Mouse (Mus musculus): ENCODE data around the gene Zfand3. TPM values are rescaled to one million over a fixed set of nuclear protein-coding genes. Genes with fewer than 3 reads are reported as not detected.

The Zfand3 gene
- polyA plus RNA-seq, 1 experiment from 2014 or later: 54.9 TPM

DNA sequence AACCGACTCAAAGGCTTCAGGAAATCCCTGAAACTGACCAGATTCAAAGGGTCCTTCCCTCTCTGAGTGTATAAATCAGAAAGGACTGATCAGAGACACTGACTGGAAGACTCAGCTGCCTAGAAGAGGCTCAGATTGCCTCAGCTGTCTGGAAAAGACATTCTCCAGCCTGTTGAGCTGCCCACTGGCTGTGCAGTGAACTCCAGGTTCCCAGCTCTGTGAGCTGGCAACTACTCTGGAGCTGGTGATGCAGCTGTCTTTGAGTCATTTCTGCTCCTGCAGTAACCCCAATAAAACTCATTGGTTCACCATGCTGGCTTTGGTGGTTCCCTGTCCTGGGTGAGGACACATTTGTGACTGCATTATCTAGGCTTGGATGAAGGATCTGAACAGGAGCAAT, 226.9 kb downstream of the Zfand3 start:
- Histone ChIP-seq H3K9ac (no peak overlapping the region), H3K36me3 (no peaks in the 10 kb centered on the region), H3K4me1 (0 out of 2 replicates have a peak, but pooled peaks cover 19% of the 10 kb centered on the region), H3K4me2 (replicated peaks) (no peak overlapping the region), H3K27ac (replicated peaks) (no peak overlapping the region), H3K9me3 (replicated peaks) (no peaks in the 10 kb centered on the region), H3K27me3 (no peaks in the 10 kb centered on the region), H3K4me3 (replicated peaks) (no peak overlapping the region)
- 79% methylated on average over 1 of the region's 1 CpGs for WGBS
- no peak for ATAC-seq (ENCODE audit: insufficient number of reproducible peaks, low FRiP score, low TSS enrichment, low read depth)

DNA sequence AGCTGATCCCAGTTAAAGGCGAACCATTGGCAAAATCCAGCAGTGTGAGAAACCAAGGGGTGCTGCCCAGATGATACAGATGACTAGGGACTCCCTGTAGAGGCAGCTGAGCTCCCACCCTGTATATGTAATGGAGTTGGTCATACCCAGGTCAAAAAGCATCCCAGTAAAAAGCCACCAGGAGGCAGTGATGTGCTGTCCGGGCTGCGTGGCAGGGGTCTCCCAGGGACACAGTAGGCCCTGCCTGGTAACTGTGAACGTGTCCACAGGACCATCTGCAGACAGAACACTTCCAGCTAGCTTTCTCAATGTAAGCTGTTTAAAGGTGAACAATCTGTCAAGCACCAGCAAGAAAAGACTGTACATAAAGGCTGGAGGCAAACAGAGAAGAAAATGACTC, 228.2 kb downstream of the Zfand3 start:
- H3K4me1 ChIP-seq: 0 out of 2 replicates have a peak, but pooled peaks cover 21% of the 10 kb centered on the region
- H3K36me3 ChIP-seq: no peaks in the 10 kb centered on the region
- no peak overlapping the region for H3K4me2 ChIP-seq (replicated peaks)
- ATAC-seq (ENCODE audit: insufficient number of reproducible peaks, low FRiP score, low TSS enrichment, low read depth): no peak
- no peak overlapping the region for H3K27ac ChIP-seq (replicated peaks)
- 54% methylated on average over 4 of the region's 4 CpGs for WGBS
- H3K9ac ChIP-seq: no peak overlapping the region
- no peaks in the 10 kb centered on the region for H3K27me3 ChIP-seq
- no peak overlapping the region for H3K4me3 ChIP-seq (replicated peaks)
- H3K9me3 ChIP-seq (replicated peaks): no peaks in the 10 kb centered on the region

GRCm38 (mm10) chr17:30235380-30235779, 230.8 kb downstream of the Zfand3 start:
- H3K9ac ChIP-seq: no peak overlapping the region
- H3K4me2 ChIP-seq (replicated peaks): no peak overlapping the region
- H3K4me3 ChIP-seq (replicated peaks): no peak overlapping the region
- WGBS: 68% methylated on average over 4 of the region's 4 CpGs
- peaks cover 35% of the 10 kb centered on the region; the same call in 1 of the 2 replicates for H3K4me1 ChIP-seq
- no peak for ATAC-seq (ENCODE audit: insufficient number of reproducible peaks, low FRiP score, low TSS enrichment, low read depth)
- H3K27ac ChIP-seq (replicated peaks): no peak overlapping the region
- H3K36me3 ChIP-seq: no peaks in the 10 kb centered on the region
- no peaks in the 10 kb centered on the region for H3K27me3 ChIP-seq
- no peaks in the 10 kb centered on the region for H3K9me3 ChIP-seq (replicated peaks)

GRCm38 (mm10) chr17:30236611-30237010, 232.1 kb downstream of the Zfand3 start:
- Histone ChIP-seq H3K4me2 (replicated peaks) (no peak overlapping the region), H3K9me3 (replicated peaks) (no peaks in the 10 kb centered on the region), H3K27ac (replicated peaks) (no peak overlapping the region), H3K9ac (no peak overlapping the region), H3K4me3 (replicated peaks) (no peak overlapping the region), H3K4me1 (peaks cover 41% of the 10 kb centered on the region), H3K27me3 (no peaks in the 10 kb centered on the region), H3K36me3 (no peaks in the 10 kb centered on the region)
- no peak for ATAC-seq (ENCODE audit: insufficient number of reproducible peaks, low FRiP score, low TSS enrichment, low read depth)
- 36% methylated on average over 6 of the region's 6 CpGs for WGBS

DNA sequence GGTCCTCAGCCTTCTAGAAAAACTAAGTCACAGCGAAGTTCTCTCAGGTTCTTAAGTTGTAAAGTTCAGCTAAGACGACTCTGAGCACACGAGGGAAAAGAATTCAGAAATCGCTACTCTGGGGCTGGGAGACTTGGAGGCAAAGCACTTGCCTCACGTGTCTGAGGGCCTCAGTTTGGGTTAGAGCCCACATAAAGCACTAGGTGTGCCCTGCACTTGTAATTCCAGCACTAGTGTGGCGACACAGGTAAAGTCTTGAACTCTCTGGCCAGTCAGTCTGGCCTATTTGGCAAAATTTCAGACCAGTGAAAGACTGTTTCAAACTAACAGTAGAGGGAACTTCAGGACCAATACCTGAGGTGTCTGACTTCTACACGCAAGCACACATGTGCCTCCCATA, 233.1 kb downstream of the Zfand3 start:
- ATAC-seq (ENCODE audit: insufficient number of reproducible peaks, low FRiP score, low TSS enrichment, low read depth): no peak
- peaks cover 51% of the 10 kb centered on the region for H3K4me1 ChIP-seq
- H3K9ac ChIP-seq: no peak overlapping the region
- no peaks in the 10 kb centered on the region for H3K27me3 ChIP-seq
- no peak overlapping the region for H3K4me3 ChIP-seq (replicated peaks)
- WGBS: 78% methylated on average over 7 of the region's 7 CpGs
- no peaks in the 10 kb centered on the region for H3K36me3 ChIP-seq
- H3K27ac ChIP-seq (replicated peaks): no peak overlapping the region
- H3K4me2 ChIP-seq (replicated peaks): no peak overlapping the region
- no peaks in the 10 kb centered on the region for H3K9me3 ChIP-seq (replicated peaks)

DNA sequence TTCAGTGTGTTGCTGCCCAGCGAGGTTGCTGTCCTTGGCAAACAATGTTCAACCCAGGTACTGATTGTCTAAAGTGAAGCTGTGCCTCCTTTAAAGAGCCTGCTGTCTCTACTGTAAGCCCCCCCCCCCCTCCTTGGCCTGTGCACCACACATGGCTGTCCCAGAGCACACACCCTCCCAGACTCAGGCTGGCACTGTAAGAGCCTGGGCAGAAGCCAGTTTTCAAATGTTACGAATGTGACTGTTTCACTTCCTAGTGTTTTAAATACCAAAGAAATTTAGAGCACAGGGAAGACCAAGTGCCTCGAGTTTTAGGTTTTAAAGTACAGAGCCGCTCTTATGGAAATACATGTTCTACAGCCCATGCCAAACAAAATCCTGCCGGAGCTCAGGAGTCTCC, 234.9 kb downstream of the Zfand3 start:
- peaks cover 58% of the 10 kb centered on the region for H3K4me1 ChIP-seq
- no peaks in the 10 kb centered on the region for H3K9me3 ChIP-seq (replicated peaks)
- H3K4me3 ChIP-seq (replicated peaks): no peak overlapping the region
- WGBS: 41% methylated on average over 5 of the region's 5 CpGs
- H3K27ac ChIP-seq (replicated peaks): peak overlapping the region; percentile 18; the same call in 1 of the 2 replicates
- H3K36me3 ChIP-seq: no peaks in the 10 kb centered on the region
- H3K9ac ChIP-seq: no peak overlapping the region
- no peak for ATAC-seq (ENCODE audit: insufficient number of reproducible peaks, low FRiP score, low TSS enrichment, low read depth)
- H3K27me3 ChIP-seq: no peaks in the 10 kb centered on the region
- no peak overlapping the region for H3K4me2 ChIP-seq (replicated peaks)

GRCm38 (mm10) chr17:30240659-30241058, 236.1 kb downstream of the Zfand3 start:
- H3K36me3 ChIP-seq: no peaks in the 10 kb centered on the region
- H3K27ac ChIP-seq (replicated peaks): no peak overlapping the region
- H3K4me3 ChIP-seq (replicated peaks): no peak overlapping the region
- peaks cover 62% of the 10 kb centered on the region for H3K4me1 ChIP-seq
- H3K4me2 ChIP-seq (replicated peaks): no peak overlapping the region
- 67% methylated on average over 4 of the region's 4 CpGs for WGBS
- no peak for ATAC-seq (ENCODE audit: insufficient number of reproducible peaks, low FRiP score, low TSS enrichment, low read depth)
- H3K9me3 ChIP-seq (replicated peaks): no peaks in the 10 kb centered on the region
- H3K27me3 ChIP-seq: no peaks in the 10 kb centered on the region
- H3K9ac ChIP-seq: no peak overlapping the region

- Histone ChIP-seq H3K4me2 (replicated peaks) (no peak overlapping the region), H3K4me3 (replicated peaks) (no peak overlapping the region), H3K4me1 (peaks cover 62% of the 10 kb centered on the region), H3K36me3 (no peaks in the 10 kb centered on the region), H3K9ac (no peak overlapping the region), H3K27ac (replicated peaks) (no peak overlapping the region), H3K27me3 (no peaks in the 10 kb centered on the region), H3K9me3 (replicated peaks) (no peaks in the 10 kb centered on the region)
- 51% methylated on average over 6 of the region's 6 CpGs for WGBS
- ATAC-seq (ENCODE audit: insufficient number of reproducible peaks, low FRiP score, low TSS enrichment, low read depth): no peak
These were observed 236.5 kb downstream of the Zfand3 start for GRCm38 (mm10) chr17:30241061-30241460.

- Histone ChIP-seq H3K4me3 (replicated peaks) (no peak overlapping the region), H3K36me3 (no peaks in the 10 kb centered on the region), H3K4me1 (peaks cover 56% of the 10 kb centered on the region), H3K27ac (replicated peaks) (no peak overlapping the region), H3K27me3 (no peaks in the 10 kb centered on the region), H3K9ac (peak overlapping the region; percentile 1; the same call in 1 of the 2 replicates), H3K9me3 (replicated peaks) (no peaks in the 10 kb centered on the region), H3K4me2 (replicated peaks) (no peak overlapping the region)
- 52% methylated on average over 17 of the region's 17 CpGs for WGBS
- ATAC-seq (ENCODE audit: insufficient number of reproducible peaks, low FRiP score, low TSS enrichment, low read depth): no peak
These were observed 237.3 kb downstream of the Zfand3 start for GRCm38 (mm10) chr17:30241720-30242322.

GRCm38 (mm10) chr17:30242647-30243046, 238.1 kb downstream of the Zfand3 start:
- Histone ChIP-seq H3K4me2 (replicated peaks) (no peak overlapping the region), H3K9ac (no peak overlapping the region), H3K4me3 (replicated peaks) (no peak overlapping the region), H3K27me3 (no peaks in the 10 kb centered on the region), H3K4me1 (peaks cover 56% of the 10 kb centered on the region), H3K36me3 (no peaks in the 10 kb centered on the region), H3K9me3 (replicated peaks) (no peaks in the 10 kb centered on the region), H3K27ac (replicated peaks) (no peak overlapping the region)
- ATAC-seq (ENCODE audit: insufficient number of reproducible peaks, low FRiP score, low TSS enrichment, low read depth): no peak
- WGBS: 92% methylated on average over 4 of the region's 4 CpGs

GRCm38 (mm10) chr17:30243540-30243939, 239.0 kb downstream of the Zfand3 start:
- no peak for ATAC-seq (ENCODE audit: insufficient number of reproducible peaks, low FRiP score, low TSS enrichment, low read depth)
- H3K9ac ChIP-seq: no peak overlapping the region
- no peaks in the 10 kb centered on the region for H3K36me3 ChIP-seq
- H3K9me3 ChIP-seq (replicated peaks): no peaks in the 10 kb centered on the region
- H3K4me1 ChIP-seq: peaks cover 56% of the 10 kb centered on the region
- H3K27ac ChIP-seq (replicated peaks): no peak overlapping the region
- WGBS: 82% methylated on average over 7 of the region's 7 CpGs
- H3K27me3 ChIP-seq: no peaks in the 10 kb centered on the region
- H3K4me3 ChIP-seq (replicated peaks): no peak overlapping the region
- no peak overlapping the region for H3K4me2 ChIP-seq (replicated peaks)

DNA sequence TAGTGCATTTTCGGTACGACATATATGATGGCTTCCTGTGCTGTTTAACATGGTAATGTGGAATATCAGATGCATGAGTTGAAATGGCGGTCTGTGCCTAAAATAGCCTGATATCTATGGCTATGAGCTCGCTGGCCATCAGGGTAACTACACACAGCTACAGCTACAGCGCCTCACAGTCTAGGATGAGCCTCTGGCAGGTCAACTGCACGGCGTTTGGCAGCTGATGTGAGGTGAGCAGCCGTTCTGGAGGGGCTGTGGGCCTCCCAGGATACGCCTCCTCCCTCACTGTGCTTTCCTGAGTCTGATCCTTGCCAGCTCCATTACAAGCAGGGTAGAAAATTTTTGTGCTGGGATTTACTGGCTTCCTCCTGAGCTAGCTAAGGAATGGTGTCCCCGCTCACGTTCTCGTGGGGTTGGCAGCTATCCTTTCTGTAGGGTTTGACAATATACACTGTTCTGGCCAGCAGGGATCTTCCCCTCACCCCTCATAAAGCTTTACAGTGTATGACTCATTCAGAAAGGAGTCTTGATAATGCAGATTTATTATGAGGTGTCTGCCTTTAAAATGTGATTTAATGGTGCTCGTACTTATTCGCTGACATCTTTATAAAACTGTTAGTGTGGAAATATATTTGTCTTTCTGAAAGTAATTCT, 240.2 kb downstream of the Zfand3 start:
- no peak overlapping the region for H3K27ac ChIP-seq (replicated peaks)
- no peaks in the 10 kb centered on the region for H3K9me3 ChIP-seq (replicated peaks)
- H3K4me1 ChIP-seq: peaks cover 47% of the 10 kb centered on the region
- H3K4me3 ChIP-seq (replicated peaks): no peak overlapping the region
- H3K9ac ChIP-seq: no peak overlapping the region
- no peak for ATAC-seq (ENCODE audit: insufficient number of reproducible peaks, low FRiP score, low TSS enrichment, low read depth)
- no peak overlapping the region for H3K4me2 ChIP-seq (replicated peaks)
- no peaks in the 10 kb centered on the region for H3K36me3 ChIP-seq
- 54% methylated on average over 14 of the region's 14 CpGs for WGBS
- H3K27me3 ChIP-seq: no peaks in the 10 kb centered on the region
